Mouse (Mus musculus) stomach, postnatal 0 days (tissue): ENCODE measurements around the gene Nup210l. TPM values are rescaled to one million over a fixed set of nuclear protein-coding genes. Genes with fewer than 3 reads are reported as not detected.

Source experiments
- ATAC-seq: fragments of 200-750 bp; cut with Nextera tagmentation; 2 replicates; pipeline ENCODE4 v1.8.0; 2017; ENCODE audit not compliant: low FRiP score, low TSS enrichment
- DNase-seq: peaks from one replicate; pipeline ENCODE4 v3.0.0-alpha.2; 2016; ENCODE audit warnings: low spot score
- H3K27ac ChIP-seq: fragments of 300-500 bp; sonication (generic); replicated peaks from 2 replicates; pipeline ENCODE4 v1.5.1; 2014; ENCODE audit warnings: mild to moderate bottlenecking, control low read depth
- H3K27me3 ChIP-seq: fragments of 300-500 bp; sonication (generic); 2 replicates; pipeline ENCODE4 v1.6.1; 2014; ENCODE audit warnings: low read length; ENCODE audit not compliant: control insufficient read depth, insufficient read depth
- H3K36me3 ChIP-seq: fragments of 300-500 bp; sonication (generic); 2 replicates; pipeline ENCODE4 v1.6.1; 2014; ENCODE audit warnings: low read length, mixed read lengths; ENCODE audit not compliant: control insufficient read depth, insufficient read depth
- H3K4me1 ChIP-seq: fragments of 300-500 bp; sonication (generic); replicated peaks from 2 replicates; pipeline ENCODE4 v1.6.1; 2014; ENCODE audit warnings: antibody characterized with exemption; ENCODE audit not compliant: control insufficient read depth, insufficient read depth
- H3K4me2 ChIP-seq: fragments of 300-500 bp; sonication (generic); replicated peaks from 2 replicates; pipeline ENCODE4 v1.6.1; 2014; ENCODE audit warnings: low read depth, mild to moderate bottlenecking, control low read depth, moderate library complexity
- H3K4me3 ChIP-seq: fragments of 300-500 bp; sonication (generic); 2 replicates; pipeline ENCODE4 v1.5.1; 2014; ENCODE audit warnings: low read depth, low read length, control low read depth
- H3K9ac ChIP-seq: fragments of 300-500 bp; sonication (generic); 2 replicates; pipeline ENCODE4 v1.6.1; 2014; ENCODE audit warnings: mild to moderate bottlenecking, low read length, control low read depth, mixed read lengths
- H3K9me3 ChIP-seq: fragments of 300-500 bp; sonication (generic); 2 replicates; pipeline ENCODE4 v1.6.1; 2016; ENCODE audit warnings: low read length; ENCODE audit not compliant: control insufficient read depth
- CTCF ChIP-seq: IDR thresholded peaks from 2 replicates; pipeline ENCODE4 v1.5.1; 2016; ENCODE audit warnings: antibody characterized with exemption, low read depth, mild to moderate bottlenecking, moderate library complexity
- EP300 ChIP-seq: optimal IDR thresholded peaks from 2 replicates; pipeline ENCODE3; 2016; ENCODE audit warnings: antibody characterized with exemption
- WGBS: fragments of 180-500 bp; shearing (Covaris S2); extraction: QIAGEN DNeasy Blood & Tissue Kit; methylation state at CpG from one replicate; pipeline ENCODE4 v1.1.7; 2014; 5-methylcytosine and 5-hydroxymethylcytosine counted together
- microRNA counts: library from miRNA; unstranded; fragments of <30 nt; microRNA quantifications from one replicate; lab custom pipeline; 2015
- microRNA-seq: library from miRNA; unstranded; fragments of <30 nt; microRNA quantifications from one replicate; pipeline ENCODE4, GENCODE M21; 2016
- polyA plus RNA-seq: library from polyadenylated mRNA; unstranded; fragments of >200 nt; fragmentation: Nextera tagmentation; extraction: Ambion mirVana; gene quantifications from 2 replicates; pipeline ENCODE4 v1.2.1, GENCODE M21; 2015

The Nup210l gene
- polyA plus RNA-seq, 1 experiment from 2014 or later, result 0.06 TPM

GRCm38 (mm10) chr3:90258521-90258920, 154.6 kb downstream of the Nup210l start:
- Histone ChIP-seq H3K27me3 (no peaks in the 10 kb centered on the region), H3K4me2 (no peak overlapping the region), H3K4me1 (0 out of 2 replicates have a peak, but pooled peaks cover 4% of the 10 kb centered on the region), H3K4me3 (no peak overlapping the region), H3K9me3 (no peaks in the 10 kb centered on the region), H3K9ac (no peak overlapping the region), H3K36me3 (peaks cover 22% of the 10 kb centered on the region), H3K27ac (no peak overlapping the region; the same call in 1 of the 2 replicates)
- DNase-seq (peak; percentile 85), ATAC-seq (peak; percentile 28; the same call in 1 of the 2 replicates)
- TF ChIP-seq CTCF (no peak), EP300 (no peak)
- WGBS, result 77% methylated on average over 4 of the region's 4 CpGs

MicroRNAs encoded within 50 kb of the gene (microRNA counts, 519-probe panel; counts per million panel counts)
- 4,826 counts per million, percentile 51 among the panel's probes with 10 or more counts for microRNA mmu-miR-190b (lab: Ali Mortazavi, UCI)

Small RNAs within 50 kb of the gene (microRNA-seq; reads per million reads assigned to microRNA genes)
- gene Mir190b, result 6.8 reads per million, percentile 11 among the genes with 10 or more reads in this experiment

Other genes starting within 250 kb of the Nup210l start
- gene Il6ra, start 190.9 kb upstream of the Nup210l start, polyA plus RNA-seq, result 4.3 and 4.5 TPM in 2 replicates
- gene Atp8b2, start 140.6 kb upstream of the Nup210l start, polyA plus RNA-seq, result 4.2 and 5.0 TPM in 2 replicates
- 73.6 and 77.7 TPM in 2 replicates for gene Hax1, start 105.4 kb upstream of the Nup210l start, polyA plus RNA-seq
- 109 and 115 TPM in 2 replicates for gene 4933434E20Rik, start 52.5 kb upstream of the Nup210l start, polyA plus RNA-seq
- 75.2 and 80.4 TPM in 2 replicates for gene Ubap2l, start 51.5 kb upstream of the Nup210l start, polyA plus RNA-seq
- gene Tpm3, start 31.5 kb upstream of the Nup210l start, polyA plus RNA-seq, result 327 TPM in 2 replicates
- 1,661 and 1,706 TPM in 2 replicates for gene Rps27, start 109.5 kb downstream of the Nup210l start, polyA plus RNA-seq
- 17.8 and 18.2 TPM in 2 replicates for gene Rab13, start 109.6 kb downstream of the Nup210l start, polyA plus RNA-seq
- 131 TPM in 2 replicates for gene Jtb, start 127.5 kb downstream of the Nup210l start, polyA plus RNA-seq
- gene Creb3l4, start 139.4 kb downstream of the Nup210l start, polyA plus RNA-seq, result 41.9 TPM in 2 replicates
- 95.4 and 102 TPM in 2 replicates for gene Slc39a1, start 144.0 kb downstream of the Nup210l start, polyA plus RNA-seq
- gene Crtc2, start 150.0 kb downstream of the Nup210l start, polyA plus RNA-seq, result 8.9 and 11.8 TPM in 2 replicates
- gene Dennd4b, start 161.1 kb downstream of the Nup210l start, polyA plus RNA-seq, result 0.95 and 1.1 TPM in 2 replicates
- gene Gatad2b, start 189.0 kb downstream of the Nup210l start, polyA plus RNA-seq, result 4.0 and 4.8 TPM in 2 replicates